Mouse (Mus musculus) hindbrain, embryonic 16.5 days (tissue): ENCODE data around the gene Vax1. TPM values are rescaled to one million over a fixed set of nuclear protein-coding genes. Genes with fewer than 3 reads are reported as not detected.
A peak's percentile ranks its signal among the peaks of the same experiment; 100 is the strongest.

Experiments
- ATAC-seq: fragments of 200-750 bp; cut with Nextera tagmentation; 2 replicates; pipeline ENCODE4 v1.8.0; 2017; ENCODE audit warnings: moderate TSS enrichment, moderate library complexity
- H3K27ac ChIP-seq: fragments of 300-500 bp; sonication (generic); 2 replicates; pipeline ENCODE4 v1.5.1; 2014; ENCODE audit warnings: low read depth, mild to moderate bottlenecking, control low read depth, low read length, moderate library complexity
- H3K27me3 ChIP-seq: fragments of 300-500 bp; sonication (generic); replicated peaks from 2 replicates; pipeline ENCODE4 v1.6.1; 2014; ENCODE audit warnings: low read length; ENCODE audit not compliant: control insufficient read depth, insufficient read depth
- H3K36me3 ChIP-seq: fragments of 300-500 bp; sonication (generic); 2 replicates; pipeline ENCODE4 v1.6.1; 2014; ENCODE audit warnings: mild to moderate bottlenecking, low read length, moderate library complexity, mixed read lengths; ENCODE audit not compliant: control insufficient read depth, insufficient read depth
- H3K4me1 ChIP-seq: fragments of 300-500 bp; sonication (generic); 2 replicates; pipeline ENCODE4 v1.6.1; 2014; ENCODE audit warnings: low read depth, low read length; ENCODE audit not compliant: control insufficient read depth, insufficient read depth
- H3K4me2 ChIP-seq: fragments of 300-500 bp; sonication (generic); 2 replicates; pipeline ENCODE4 v1.6.1; 2014; ENCODE audit warnings: mild to moderate bottlenecking, low read length, control low read depth, moderate library complexity
- H3K4me3 ChIP-seq: fragments of 300-500 bp; sonication (generic); 2 replicates; pipeline ENCODE4 v1.5.1; 2014; ENCODE audit warnings: mild to moderate bottlenecking, low read length, control low read depth, moderate library complexity
- H3K9ac ChIP-seq: fragments of 300-500 bp; sonication (generic); 2 replicates; pipeline ENCODE4 v1.6.1; 2014; ENCODE audit warnings: low read depth, mild to moderate bottlenecking, control low read depth, low read length, moderate library complexity
- H3K9me3 ChIP-seq: fragments of 300-500 bp; sonication (generic); 2 replicates; pipeline ENCODE4 v1.6.1; 2014; ENCODE audit warnings: mild to moderate bottlenecking, low read length, moderate library complexity; ENCODE audit not compliant: control insufficient read depth
- WGBS: fragments of 180-500 bp; shearing (Covaris S2); extraction: QIAGEN DNeasy Blood & Tissue Kit; methylation state at CpG from one replicate; pipeline ENCODE4 v1.1.7; 2014; 5-methylcytosine and 5-hydroxymethylcytosine counted together
- polyA plus RNA-seq: library from polyadenylated mRNA; unstranded; fragments of >200 nt; fragmentation: Nextera tagmentation; extraction: Ambion mirVana; gene quantifications from 2 replicates; pipeline ENCODE4 v1.2.1, GENCODE M21; 2015

Vax1 gene
- polyA plus RNA-seq, 1 experiment from 2014 or later: not detected

- H3K36me3 ChIP-seq: no peaks in the 10 kb centered on the region
- no peak overlapping the region for H3K9ac ChIP-seq
- peaks cover 54% of the 10 kb centered on the region for H3K27me3 ChIP-seq
- H3K4me1 ChIP-seq: peaks cover 10% of the 10 kb centered on the region
- H3K4me3 ChIP-seq: no peak overlapping the region
- no peak overlapping the region for H3K4me2 ChIP-seq
- 1% methylated on average over 19 of the region's 19 CpGs for WGBS
- H3K9me3 ChIP-seq: no peaks in the 10 kb centered on the region
- no peak overlapping the region for H3K27ac ChIP-seq
- no peak for ATAC-seq
Observed at GRCm38 (mm10) chr19:59171871-59172245, 2.0 kb upstream of the Vax1 start.

GRCm38 (mm10) chr19:59171151-59171870, 1.5 kb upstream of the Vax1 start:
- Histone ChIP-seq H3K27me3 (peaks cover 56% of the 10 kb centered on the region), H3K9ac (no peak overlapping the region), H3K4me2 (peak overlapping the region; percentile 19; the same call in 1 of the 2 replicates), H3K36me3 (no peaks in the 10 kb centered on the region), H3K4me1 (peaks cover 15% of the 10 kb centered on the region), H3K4me3 (peak overlapping the region; percentile 11; the same call in 1 of the 2 replicates), H3K27ac (no peak overlapping the region), H3K9me3 (no peaks in the 10 kb centered on the region)
- under 1% methylated on average over 24 of the region's 38 CpGs for WGBS
- ATAC-seq: no peak

- no peak for ATAC-seq
- WGBS: 0% methylated on average over 6 of the region's 6 CpGs
- H3K4me3 ChIP-seq: no peak overlapping the region
- peaks cover 53% of the 10 kb centered on the region for H3K27me3 ChIP-seq
- no peak overlapping the region for H3K9ac ChIP-seq
- H3K4me2 ChIP-seq: no peak overlapping the region
- H3K27ac ChIP-seq: no peak overlapping the region
- H3K4me1 ChIP-seq: peaks cover 18% of the 10 kb centered on the region
- H3K36me3 ChIP-seq: no peaks in the 10 kb centered on the region
- H3K9me3 ChIP-seq: no peaks in the 10 kb centered on the region
Observed at GRCm38 (mm10) chr19:59170766-59171095, 875 bp upstream of the Vax1 start.

- no peak for ATAC-seq
- under 1% methylated on average over 56 of the region's 65 CpGs for WGBS
- Histone ChIP-seq H3K27me3 (peaks cover 52% of the 10 kb centered on the region), H3K9me3 (no peaks in the 10 kb centered on the region), H3K4me2 (peak overlapping the region; percentile 42), H3K36me3 (no peaks in the 10 kb centered on the region), H3K4me1 (peaks cover 18% of the 10 kb centered on the region), H3K9ac (no peak overlapping the region), H3K4me3 (peak overlapping the region; percentile 24; the same call in 1 of the 2 replicates), H3K27ac (no peak overlapping the region)
Observed at GRCm38 (mm10) chr19:59169143-59169935, 517 bp downstream of the Vax1 start.

- no peak for ATAC-seq
- Histone ChIP-seq H3K9ac (no peak overlapping the region), H3K27ac (no peak overlapping the region), H3K9me3 (no peaks in the 10 kb centered on the region), H3K36me3 (no peaks in the 10 kb centered on the region), H3K4me1 (peaks cover 18% of the 10 kb centered on the region), H3K27me3 (peaks cover 50% of the 10 kb centered on the region), H3K4me2 (no peak overlapping the region), H3K4me3 (no peak overlapping the region)
- WGBS: 4% methylated on average over 17 of the region's 17 CpGs
Observed at GRCm38 (mm10) chr19:59168386-59168905, 1.4 kb downstream of the Vax1 start.

GRCm38 (mm10) chr19:59167871-59168270, 2.0 kb downstream of the Vax1 start:
- H3K4me3 ChIP-seq: no peak overlapping the region
- H3K27me3 ChIP-seq: peaks cover 52% of the 10 kb centered on the region
- H3K9ac ChIP-seq: no peak overlapping the region
- no peaks in the 10 kb centered on the region for H3K36me3 ChIP-seq
- H3K27ac ChIP-seq: no peak overlapping the region
- WGBS: 14% methylated on average over 5 of the region's 5 CpGs
- peaks cover 18% of the 10 kb centered on the region for H3K4me1 ChIP-seq
- ATAC-seq: no peak
- no peak overlapping the region for H3K4me2 ChIP-seq
- no peaks in the 10 kb centered on the region for H3K9me3 ChIP-seq

GRCm38 (mm10) chr19:59166879-59167278, 3.0 kb downstream of the Vax1 start:
- peak overlapping the region; percentile 67 for H3K4me2 ChIP-seq
- peaks cover 60% of the 10 kb centered on the region for H3K27me3 ChIP-seq
- peak overlapping the region; percentile 24; the same call in 1 of the 2 replicates for H3K9ac ChIP-seq
- 1% methylated on average over 13 of the region's 13 CpGs for WGBS
- H3K36me3 ChIP-seq: no peaks in the 10 kb centered on the region
- no peaks in the 10 kb centered on the region for H3K9me3 ChIP-seq
- H3K27ac ChIP-seq: no peak overlapping the region
- no peak for ATAC-seq
- H3K4me3 ChIP-seq: peak overlapping the region; percentile 39
- peaks cover 18% of the 10 kb centered on the region for H3K4me1 ChIP-seq

GRCm38 (mm10) chr19:59166311-59166761, 3.5 kb downstream of the Vax1 start:
- H3K4me3 ChIP-seq: peak overlapping the region; percentile 39
- H3K27me3 ChIP-seq: peaks cover 63% of the 10 kb centered on the region
- WGBS: under 1% methylated on average over 49 of the region's 55 CpGs
- no peaks in the 10 kb centered on the region for H3K36me3 ChIP-seq
- H3K4me2 ChIP-seq: peak overlapping the region; percentile 67
- H3K4me1 ChIP-seq: peaks cover 18% of the 10 kb centered on the region
- no peaks in the 10 kb centered on the region for H3K9me3 ChIP-seq
- peak overlapping the region; percentile 24; the same call in 1 of the 2 replicates for H3K9ac ChIP-seq
- H3K27ac ChIP-seq: no peak overlapping the region
- ATAC-seq: peak; percentile 63

- no peak overlapping the region for H3K4me2 ChIP-seq
- H3K27me3 ChIP-seq: peaks cover 65% of the 10 kb centered on the region
- 3% methylated on average over 7 of the region's 7 CpGs for WGBS
- H3K4me3 ChIP-seq: no peak overlapping the region
- no peak for ATAC-seq
- no peak overlapping the region for H3K9ac ChIP-seq
- H3K9me3 ChIP-seq: no peaks in the 10 kb centered on the region
- H3K27ac ChIP-seq: no peak overlapping the region
- peaks cover 18% of the 10 kb centered on the region for H3K4me1 ChIP-seq
- no peaks in the 10 kb centered on the region for H3K36me3 ChIP-seq
Observed at GRCm38 (mm10) chr19:59165577-59165976, 4.3 kb downstream of the Vax1 start.
